Mouse (Mus musculus): ENCODE results near the gene Nfib.

DNA sequence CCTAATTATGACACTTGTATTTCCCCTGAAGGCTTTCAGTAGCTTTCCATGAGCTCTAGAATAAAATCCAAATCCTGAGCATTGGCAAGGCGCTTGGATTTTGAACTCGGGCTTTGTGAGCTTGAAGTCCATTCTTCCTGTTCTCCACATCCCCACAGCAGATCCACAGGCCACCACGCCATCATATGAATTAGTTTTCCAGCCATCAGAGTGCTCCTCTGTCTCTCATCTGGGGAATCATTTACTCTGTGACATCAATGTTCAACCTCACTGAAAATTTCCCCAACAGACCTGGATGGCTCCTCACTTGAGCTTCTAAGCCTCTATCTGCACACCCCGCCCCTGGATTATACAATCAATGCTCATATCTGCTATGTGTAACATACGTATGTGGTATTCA, 262.1 kb downstream of the Nfib start:
- no peak for TF ChIP-seq POLR2A (IDR thresholded peaks at IDR 0.05; ENCODE audit: borderline replicate concordance, extremely low read depth, low read depth, low read length)
- TF ChIP-seq CTCF (IDR thresholded peaks at IDR 0.05; ENCODE audit: insufficient read depth, low read length): no peak

Data from lung, adult 2 months (tissue).